Mouse (Mus musculus) G1E (cell line): ENCODE data around the gene Cntd1. TPM values are rescaled to one million over a fixed set of nuclear protein-coding genes. Genes with fewer than 3 reads are reported as not detected.

Experiments
- ATAC-seq: 2 replicates; pipeline ENCODE4 v1.8.0; 2016; ENCODE audit warnings: mild to moderate bottlenecking; ENCODE audit not compliant: insufficient number of reproducible peaks, poor library complexity, low FRiP score, severe bottlenecking; ENCODE audit errors: extremely low read depth
- DNase-seq: peaks from one replicate; pipeline ENCODE4 v3.0.0; 2012; ENCODE audit warnings: low spot score
- H3K27me3 ChIP-seq: 2 replicates; pipeline ENCODE4 v1.6.1; 2012; ENCODE audit warnings: mild to moderate bottlenecking, low read length, inconsistent platforms; ENCODE audit not compliant: insufficient read depth
- H3K36me3 ChIP-seq: replicated peaks from 2 replicates; pipeline ENCODE3; 2012; ENCODE audit warnings: mild to moderate bottlenecking, inconsistent platforms
- H3K4me1 ChIP-seq: 2 replicates; pipeline ENCODE4 v1.6.1; 2012; ENCODE audit warnings: low read depth, low read length, inconsistent platforms, mixed read lengths; ENCODE audit not compliant: insufficient read depth
- H3K4me3 ChIP-seq: 2 replicates; pipeline ENCODE4 v1.5.1; 2012; ENCODE audit warnings: low read depth, mild to moderate bottlenecking, inconsistent platforms, low read length, moderate library complexity, mixed read lengths
- H3K9me3 ChIP-seq: replicated peaks from 2 replicates; pipeline ENCODE4 v1.6.1; 2012; ENCODE audit warnings: inconsistent platforms
- CTCF ChIP-seq: IDR thresholded peaks from 2 replicates; pipeline ENCODE4 v1.5.1; 2012; ENCODE audit warnings: low read depth, low read length, inconsistent platforms, mixed read lengths
- GATA1 ChIP-seq: IDR thresholded peaks from 2 replicates; pipeline ENCODE4 v1.6.1; 2012; ENCODE audit warnings: borderline replicate concordance, low read length, inconsistent platforms, mixed read lengths
- GATA2 ChIP-seq: IDR thresholded peaks from 2 replicates; pipeline ENCODE4 v1.6.1; 2012; ENCODE audit warnings: low read depth, low read length, inconsistent platforms, borderline replicate concordance
- POLR2AphosphoS5 ChIP-seq: IDR thresholded peaks from 2 replicates; pipeline ENCODE4 v1.6.1; 2012; ENCODE audit warnings: low read depth, low read length, inconsistent platforms; ENCODE audit not compliant: insufficient replicate concordance
- TAL1 ChIP-seq: conservative IDR thresholded peaks from 2 replicates; pipeline ENCODE4 v1.6.1; 2012; ENCODE audit warnings: low read depth, low read length, inconsistent platforms, mixed read lengths
- polyA plus RNA-seq: library from polyadenylated mRNA; stranded (reverse); fragments of >175 nt; gene quantifications from 2 replicates; pipeline ENCODE4 v1.2.3, GENCODE M21; 2012
- total RNA-seq, 2 experiments: library from RNA; stranded (forward) in 1 of 2; stranded (reverse) in 1 of 2; fragments of 200-1000 nt in 1 of 2; fragments of >200 nt in 1 of 2; fragmentation: Nextera tagmentation in 1 of 2; gene quantifications; 2 replicates each; pipeline ENCODE4 v1.2.3; 2014 to 2017

Cntd1 gene
- total and polyA plus RNA-seq, 3 experiments: 0.02 to 1.5 (median 1.1) TPM

GRCm38 (mm10) chr11:101252941-101253340 is 25.9 kb upstream of the Cntd1 start:
- peak overlapping the region; percentile 97 for H3K4me3 ChIP-seq
- H3K36me3 ChIP-seq: peaks cover 23% of the 10 kb centered on the region
- peaks cover 5% of the 10 kb centered on the region for H3K27me3 ChIP-seq
- ATAC-seq (no peak), DNase-seq (no peak)
- no peaks in the 10 kb centered on the region for H3K9me3 ChIP-seq
- H3K4me1 ChIP-seq: peaks cover 28% of the 10 kb centered on the region
- no peak for TF ChIP-seq TAL1
- no peak for TF ChIP-seq POLR2AphosphoS5
- no peak for TF ChIP-seq GATA2
- no peak for TF ChIP-seq GATA1
- no peak for TF ChIP-seq CTCF

- ATAC-seq: peak; percentile 63; the same call in 1 of the 2 replicates
- DNase-seq: peak; percentile 69
Observed at GRCm38 (mm10) chr11:101253613-101254389, 25.0 kb upstream of the Cntd1 start, which contains the start of gene Vps25. Gene Vps25 (plus strand): TSS chr11:101253707.

GRCm38 (mm10) chr11:101255826-101256775 is 22.7 kb upstream of the Cntd1 start:
- Histone ChIP-seq H3K4me3 (peak overlapping the region; percentile 24; the same call in 1 of the 2 replicates), H3K36me3 (peaks cover 40% of the 10 kb centered on the region), H3K9me3 (no peaks in the 10 kb centered on the region), H3K4me1 (peaks cover 57% of the 10 kb centered on the region), H3K27me3 (no peaks in the 10 kb centered on the region)
- TF ChIP-seq TAL1: no peak
- DNase-seq: no peak
- no peak for ATAC-seq

More at GRCm38 (mm10) chr11:101253613-101254389, 25.0 kb upstream of the Cntd1 start, which contains the start of gene Vps25:
- Histone ChIP-seq H3K36me3 (peaks cover 31% of the 10 kb centered on the region), H3K9me3 (no peaks in the 10 kb centered on the region), H3K4me3 (peak within 1 kb of the TSS; percentile 97), H3K4me1 (peaks cover 34% of the 10 kb centered on the region), H3K27me3 (no peaks in the 10 kb centered on the region)
- TF ChIP-seq GATA1 (no peak), POLR2AphosphoS5 (no peak), GATA2 (no peak), TAL1 (no peak)

- ATAC-seq: no peak
- H3K36me3 ChIP-seq: peaks cover 60% of the 10 kb centered on the region
- H3K4me1 ChIP-seq: peaks cover 74% of the 10 kb centered on the region
- no peak for DNase-seq
- peak overlapping the region; percentile 79; the same call in 1 of the 2 replicates for H3K4me3 ChIP-seq
- H3K27me3 ChIP-seq: no peaks in the 10 kb centered on the region
- no peaks in the 10 kb centered on the region for H3K9me3 ChIP-seq
- TF ChIP-seq CTCF (no peak), TAL1 (no peak), GATA2 (no peak), POLR2AphosphoS5 (no peak), GATA1 (no peak)
Observed at GRCm38 (mm10) chr11:101259261-101259712, 19.5 kb upstream of the Cntd1 start.

GRCm38 (mm10) chr11:101259948-101260825 is 18.6 kb upstream of the Cntd1 start, which contains the start of gene Wnk4:
Gene Wnk4 (plus strand): TSS chr11:101260567.
- Histone ChIP-seq H3K4me3 (peak within 1 kb of the TSS; percentile 79), H3K36me3 (peaks cover 67% of the 10 kb centered on the region)

More at GRCm38 (mm10) chr11:101259948-101260825, 18.6 kb upstream of the Cntd1 start, which contains the start of gene Wnk4:
- Histone ChIP-seq H3K27me3 (no peaks in the 10 kb centered on the region), H3K9me3 (no peaks in the 10 kb centered on the region), H3K4me1 (peaks cover 78% of the 10 kb centered on the region)
- TF ChIP-seq GATA1: no peak
- no peak for TF ChIP-seq CTCF
- TF ChIP-seq TAL1: peak; percentile 90
- no peak for TF ChIP-seq POLR2AphosphoS5
- TF ChIP-seq GATA2: no peak
- DNase-seq (peak; percentile 94), ATAC-seq (peak; percentile 85)
